15 mouse cellular contexts compared by ENCODE assay signal in the genomic region with DNA sequence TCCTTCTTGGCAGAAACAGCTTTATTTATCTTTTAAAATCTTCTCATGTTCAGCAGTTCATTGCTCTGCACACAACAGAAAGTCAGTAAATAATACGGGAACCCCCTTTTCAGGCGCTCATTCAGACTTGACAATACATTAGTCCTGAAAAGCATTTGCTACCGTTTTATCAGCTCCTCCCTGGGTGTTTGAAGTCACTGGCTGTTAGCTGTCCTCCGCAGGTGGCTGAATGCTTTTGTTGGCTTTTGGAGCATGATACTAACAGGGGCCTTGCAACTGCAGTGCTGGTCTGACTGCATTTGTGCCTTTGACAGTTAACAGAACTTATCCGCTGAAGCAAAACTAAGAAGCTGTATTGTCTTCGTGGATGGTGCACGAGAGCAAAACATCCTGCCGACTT.
DNase-seq lines count a peak whose midpoint lies in the region; ATAC-seq and TF ChIP-seq lines count a peak whose summit lies in the region.
"Had no signal": no experiment of that assay in that cellular context is flagged by ENCODE, and none has a peak within 500 bp of the region (broad histone marks: within the 10 kb centered on the region; RNA-seq: fewer than 3 reads in every experiment).

No protein-coding gene starts in this region.

- peaks cover 5% of the 10 kb centered on the region for H3K4me1 ChIP-seq in lung, embryonic 15.5 days
- no peaks in the 10 kb centered on the region for H3K4me1 ChIP-seq in lung, adult 2 months (ENCODE audit: control insufficient read depth, insufficient read depth, low read length)
- H3K4me1 ChIP-seq in forebrain, embryonic 13.5 days, result 0 out of 2 replicates have a peak, but pooled peaks cover 6% of the 10 kb centered on the region
- H3K4me1 ChIP-seq in midbrain, embryonic 13.5 days (replicated peaks), result peaks cover 7% of the 10 kb centered on the region
- no peaks in the 10 kb centered on the region for H3K4me1 ChIP-seq in stomach, embryonic 15.5 days
- H3K4me1 ChIP-seq in kidney, adult 2 months (ENCODE audit: control insufficient read depth, insufficient read depth, low read length), result no peaks in the 10 kb centered on the region
- H3K4me1 ChIP-seq: embryonic facial prominence, embryonic 12.5 days had no signal

- H3K36me3 ChIP-seq in lung, embryonic 15.5 days, result no peaks in the 10 kb centered on the region
- no peaks in the 10 kb centered on the region for H3K36me3 ChIP-seq in forebrain, embryonic 13.5 days (ENCODE audit: poor library complexity, severe bottlenecking)
- H3K36me3 ChIP-seq in midbrain, embryonic 13.5 days, result no peaks in the 10 kb centered on the region
- no peaks in the 10 kb centered on the region for H3K36me3 ChIP-seq in stomach, embryonic 15.5 days
- H3K36me3 ChIP-seq in kidney, adult 2 months (ENCODE audit: control insufficient read depth, insufficient read depth, low read length), result no peaks in the 10 kb centered on the region
- H3K36me3 ChIP-seq: embryonic facial prominence, embryonic 12.5 days had no signal

- TF ChIP-seq CTCF in lung, adult 2 months (IDR thresholded peaks at IDR 0.05; ENCODE audit: insufficient read depth, low read length), result no peak
- TF ChIP-seq CTCF in kidney, adult 2 months (conservative IDR thresholded peaks at IDR 0.05; ENCODE audit: insufficient read depth, insufficient read length, low read depth, low read length), result no peak

- ATAC-seq in lung, embryonic 15.5 days (ENCODE audit: borderline replicate concordance, extremely low read depth, low FRiP score, low TSS enrichment), result no peak
- no peak for ATAC-seq in forebrain, embryonic 13.5 days
- peak; percentile 24; the same call in 1 of the 2 replicates for ATAC-seq in midbrain, embryonic 13.5 days
- ATAC-seq in stomach, embryonic 15.5 days (ENCODE audit: insufficient read depth, low FRiP score, low read depth), result no peak
- ATAC-seq: inflammation-experienced regulatory T-cells, adult 6 months had no signal

- no peaks in the 10 kb centered on the region for H3K9me3 ChIP-seq in lung, embryonic 15.5 days
- no peaks in the 10 kb centered on the region for H3K9me3 ChIP-seq in forebrain, embryonic 13.5 days (replicated peaks)
- no peaks in the 10 kb centered on the region for H3K9me3 ChIP-seq in midbrain, embryonic 13.5 days
- H3K9me3 ChIP-seq in stomach, embryonic 15.5 days, result no peaks in the 10 kb centered on the region
- H3K9me3 ChIP-seq: embryonic facial prominence, embryonic 12.5 days had no signal

- TF ChIP-seq POLR2A in lung, adult 2 months (IDR thresholded peaks at IDR 0.05; ENCODE audit: borderline replicate concordance, extremely low read depth, low read depth, low read length), result no peak
- no peak for TF ChIP-seq POLR2A in kidney, adult 2 months (IDR thresholded peaks at IDR 0.05; ENCODE audit: low read depth, low read length)

- no peak for DNase-seq in lung, adult 2 months
- no peak for DNase-seq in thymus, postnatal 25 days
- no peak for DNase-seq in kidney, adult 2 months
- no peak for DNase-seq in right cerebral cortex, postnatal 10 days (ENCODE audit: low spot score in 2 of 2)
- DNase-seq: cerebellum, adult 11 months; gastrocnemius, adult 2 months; lung, postnatal 14 days; spleen, adult 18-20 months; thymus, postnatal 36 days had no signal

- H3K4me2 ChIP-seq in lung, embryonic 15.5 days, result peak overlapping the region; percentile 18; the same call in 1 of the 2 replicates
- H3K4me2 ChIP-seq in forebrain, embryonic 13.5 days, result peak overlapping the region; percentile 22; the same call in 1 of the 2 replicates
- H3K4me2 ChIP-seq in midbrain, embryonic 13.5 days (replicated peaks), result peak overlapping the region; percentile 34
- H3K4me2 ChIP-seq in stomach, embryonic 15.5 days, result 0 out of 2 replicates have a peak overlapping the region, but pooled peaks have one; percentile 11
- H3K4me2 ChIP-seq: embryonic facial prominence, embryonic 12.5 days had no signal

- H3K27ac ChIP-seq in lung, embryonic 15.5 days, result no peak overlapping the region
- no peak overlapping the region for H3K27ac ChIP-seq in forebrain, embryonic 13.5 days
- H3K27ac ChIP-seq in midbrain, embryonic 13.5 days, result no peak overlapping the region
- H3K27ac ChIP-seq in stomach, embryonic 15.5 days, result no peak overlapping the region
- H3K27ac ChIP-seq in kidney, adult 2 months (ENCODE audit: insufficient read depth, low read depth, low read length), result no peak overlapping the region
- H3K27ac ChIP-seq: embryonic facial prominence, embryonic 12.5 days; gastrocnemius, adult 2 months had no signal

- no peaks in the 10 kb centered on the region for H3K27me3 ChIP-seq in lung, embryonic 15.5 days
- H3K27me3 ChIP-seq in forebrain, embryonic 13.5 days, result no peaks in the 10 kb centered on the region
- peaks cover 7% of the 10 kb centered on the region; the same call in 1 of the 2 replicates for H3K27me3 ChIP-seq in midbrain, embryonic 13.5 days
- H3K27me3 ChIP-seq in stomach, embryonic 15.5 days (replicated peaks), result no peaks in the 10 kb centered on the region
- no peaks in the 10 kb centered on the region for H3K27me3 ChIP-seq in kidney, adult 2 months (replicated peaks; ENCODE audit: control insufficient read depth, insufficient read depth, low read length)
- H3K27me3 ChIP-seq: embryonic facial prominence, embryonic 12.5 days had no signal

- H3K9ac ChIP-seq in lung, embryonic 15.5 days, result no peak overlapping the region
- H3K9ac ChIP-seq in forebrain, embryonic 13.5 days, result no peak overlapping the region
- H3K9ac ChIP-seq in midbrain, embryonic 13.5 days (replicated peaks), result no peak overlapping the region
- H3K9ac ChIP-seq in stomach, embryonic 15.5 days, result no peak overlapping the region
- H3K9ac ChIP-seq: embryonic facial prominence, embryonic 12.5 days had no signal

- H3K4me3 ChIP-seq in lung, embryonic 15.5 days, result no peak overlapping the region
- H3K4me3 ChIP-seq in lung, adult 2 months (replicated peaks; ENCODE audit: extremely low read depth, low read depth, low read length), result no peak overlapping the region
- H3K4me3 ChIP-seq in forebrain, embryonic 13.5 days, result no peak overlapping the region
- no peak overlapping the region for H3K4me3 ChIP-seq in midbrain, embryonic 13.5 days (replicated peaks)
- no peak overlapping the region for H3K4me3 ChIP-seq in stomach, embryonic 15.5 days (replicated peaks)
- no peak overlapping the region for H3K4me3 ChIP-seq in kidney, adult 2 months (ENCODE audit: insufficient read depth, low read depth, low read length)
- H3K4me3 ChIP-seq: embryonic facial prominence, embryonic 12.5 days; gastrocnemius, adult 2 months had no signal

- WGBS in lung, embryonic 15.5 days, result 26% methylated on average over 8 of the region's 8 CpGs
- WGBS in lung, adult 2 months, result 34% methylated on average over 8 of the region's 8 CpGs
- 2% methylated on average over 8 of the region's 8 CpGs for WGBS in forebrain, embryonic 13.5 days
- 1% methylated on average over 8 of the region's 8 CpGs for WGBS in midbrain, embryonic 13.5 days
- WGBS in stomach, embryonic 15.5 days, result 16% methylated on average over 8 of the region's 8 CpGs
- WGBS in kidney, adult 2 months, result 31% methylated on average over 8 of the region's 8 CpGs
